Mouse (Mus musculus) limb, embryonic 11.5 days (tissue): ENCODE measurements around the gene CN725425. TPM values are rescaled to one million over a fixed set of nuclear protein-coding genes. Genes with fewer than 3 reads are reported as not detected.
A peak's percentile ranks its signal among the peaks of the same experiment; 100 is the strongest.

Source experiments
- ATAC-seq: fragments of 200-750 bp; cut with Nextera tagmentation; 2 replicates; pipeline ENCODE4 v1.8.0; 2017; ENCODE audit warnings: low read depth; ENCODE audit not compliant: insufficient number of reproducible peaks, low FRiP score, low TSS enrichment
- DNase-seq: peaks from one replicate; pipeline ENCODE4 v3.0.0-alpha.2; 2015; ENCODE audit warnings: low spot score
- H3K27ac ChIP-seq: fragments of 300-500 bp; sonication (generic); replicated peaks from 2 replicates; pipeline ENCODE4 v1.5.1; 2014; ENCODE audit warnings: low read depth, mild to moderate bottlenecking, low read length
- H3K27me3 ChIP-seq: fragments of 300-500 bp; sonication (generic); 2 replicates; pipeline ENCODE4 v1.6.1; 2014; ENCODE audit warnings: mild to moderate bottlenecking, low read length, mixed read lengths; ENCODE audit not compliant: control insufficient read depth, insufficient read depth
- H3K36me3 ChIP-seq: fragments of 300-500 bp; sonication (generic); 2 replicates; pipeline ENCODE4 v1.6.1; 2014; ENCODE audit warnings: mild to moderate bottlenecking, low read length, moderate library complexity, mixed read lengths; ENCODE audit not compliant: control insufficient read depth, insufficient read depth
- H3K4me1 ChIP-seq: fragments of 300-500 bp; sonication (generic); 2 replicates; pipeline ENCODE4 v1.6.1; 2014; ENCODE audit warnings: low read length, mixed read lengths; ENCODE audit not compliant: control insufficient read depth, insufficient read depth
- H3K4me2 ChIP-seq: fragments of 300-500 bp; sonication (generic); 2 replicates; pipeline ENCODE4 v1.6.1; 2014; ENCODE audit warnings: low read depth, mild to moderate bottlenecking, moderate library complexity; ENCODE audit not compliant: severe bottlenecking
- H3K4me3 ChIP-seq: fragments of 300-500 bp; sonication (generic); 2 replicates; pipeline ENCODE4 v1.5.1; 2014; ENCODE audit warnings: low read depth, low read length
- H3K9ac ChIP-seq: fragments of 300-500 bp; sonication (generic); 2 replicates; pipeline ENCODE4 v1.6.1; 2014; ENCODE audit warnings: mild to moderate bottlenecking, low read length
- H3K9me3 ChIP-seq: fragments of 300-500 bp; sonication (generic); 2 replicates; pipeline ENCODE4 v1.6.1; 2016; ENCODE audit warnings: low read length; ENCODE audit not compliant: control insufficient read depth
- WGBS: fragments of 180-500 bp; shearing (Covaris S2); extraction: QIAGEN DNeasy Blood & Tissue Kit; methylation state at CpG from one replicate; pipeline ENCODE4 v1.1.7; 2014; 5-methylcytosine and 5-hydroxymethylcytosine counted together
- polyA plus RNA-seq: library from polyadenylated mRNA; unstranded; fragments of >200 nt; fragmentation: Nextera tagmentation; extraction: Ambion mirVana; gene quantifications from 2 replicates; pipeline ENCODE4 v1.2.1, GENCODE M21; 2014

The CN725425 gene
- polyA plus RNA-seq, 1 experiment from 2014 or later = not detected

- WGBS = 90% methylated on average over 5 of the region's 5 CpGs
These were observed 82.2 kb downstream of the CN725425 start for GRCm38 (mm10) chr15:91281521-91281920.

GRCm38 (mm10) chr15:91282822-91283221 is 83.5 kb downstream of the CN725425 start:
- Histone ChIP-seq H3K4me3 (no peak overlapping the region), H3K4me2 (no peak overlapping the region), H3K4me1 (no peaks in the 10 kb centered on the region), H3K9me3 (no peaks in the 10 kb centered on the region), H3K27me3 (no peaks in the 10 kb centered on the region), H3K36me3 (no peaks in the 10 kb centered on the region), H3K9ac (no peak overlapping the region), H3K27ac (no peak overlapping the region)
- ATAC-seq = no peak
- DNase-seq = no peak
- WGBS = 91% methylated on average over 7 of the region's 7 CpGs

More at GRCm38 (mm10) chr15:91281521-91281920, 82.2 kb downstream of the CN725425 start:
- Histone ChIP-seq H3K4me3 (no peak overlapping the region), H3K27ac (no peak overlapping the region), H3K9ac (no peak overlapping the region), H3K9me3 (no peaks in the 10 kb centered on the region), H3K27me3 (no peaks in the 10 kb centered on the region), H3K4me2 (no peak overlapping the region), H3K36me3 (no peaks in the 10 kb centered on the region), H3K4me1 (no peaks in the 10 kb centered on the region)
- ATAC-seq = no peak
- DNase-seq = no peak

- Histone ChIP-seq H3K4me2 (no peak overlapping the region), H3K27ac (no peak overlapping the region), H3K4me3 (no peak overlapping the region), H3K9ac (no peak overlapping the region), H3K27me3 (no peaks in the 10 kb centered on the region), H3K4me1 (no peaks in the 10 kb centered on the region), H3K36me3 (no peaks in the 10 kb centered on the region), H3K9me3 (no peaks in the 10 kb centered on the region)
- ATAC-seq (no peak), DNase-seq (no peak)
- WGBS = 89% methylated on average over 3 of the region's 3 CpGs
These were observed 84.1 kb downstream of the CN725425 start for GRCm38 (mm10) chr15:91283418-91283817.

GRCm38 (mm10) chr15:91299319-91299835 is 100.1 kb downstream of the CN725425 start:
- DNase-seq = no peak
- H3K27me3 ChIP-seq = no peaks in the 10 kb centered on the region
- no peak overlapping the region for H3K4me3 ChIP-seq
- 83% methylated on average over 11 of the region's 11 CpGs for WGBS
- H3K4me2 ChIP-seq = no peak overlapping the region
- H3K9me3 ChIP-seq = no peaks in the 10 kb centered on the region
- H3K36me3 ChIP-seq = no peaks in the 10 kb centered on the region
- H3K27ac ChIP-seq = no peak overlapping the region
- no peaks in the 10 kb centered on the region for H3K4me1 ChIP-seq
- ATAC-seq = no peak
- no peak overlapping the region for H3K9ac ChIP-seq

GRCm38 (mm10) chr15:91301366-91301765 is 102.1 kb downstream of the CN725425 start:
- DNase-seq (peak; percentile 94), ATAC-seq (no peak)
- Histone ChIP-seq H3K27ac (no peak overlapping the region), H3K36me3 (no peaks in the 10 kb centered on the region), H3K9me3 (no peaks in the 10 kb centered on the region), H3K4me1 (no peaks in the 10 kb centered on the region), H3K4me2 (no peak overlapping the region), H3K4me3 (no peak overlapping the region), H3K27me3 (no peaks in the 10 kb centered on the region), H3K9ac (no peak overlapping the region)
- WGBS = 12% methylated on average over 3 of the region's 3 CpGs

GRCm38 (mm10) chr15:91304296-91304852 is 105.1 kb downstream of the CN725425 start:
- ATAC-seq (no peak), DNase-seq (peak; percentile 71)
- H3K36me3 ChIP-seq = no peaks in the 10 kb centered on the region
- H3K4me2 ChIP-seq = no peak overlapping the region
- H3K27ac ChIP-seq = no peak overlapping the region
- no peak overlapping the region for H3K4me3 ChIP-seq
- H3K9ac ChIP-seq = no peak overlapping the region
- no peaks in the 10 kb centered on the region for H3K4me1 ChIP-seq
- WGBS = 49% methylated on average over 7 of the region's 7 CpGs
- no peaks in the 10 kb centered on the region for H3K27me3 ChIP-seq
- no peaks in the 10 kb centered on the region for H3K9me3 ChIP-seq

Other genes with a start within 250 kb of the CN725425 start
- gene Kif21a, start 149.5 kb upstream of the CN725425 start, polyA plus RNA-seq = 5.0 TPM in 2 replicates
- gene Abcd2, start 7.7 kb upstream of the CN725425 start, polyA plus RNA-seq = 2.5 and 3.0 TPM in 2 replicates